Mouse (Mus musculus) 3134 (cell line): ENCODE results near the gene Trem2.

Experiments
- DNase-seq: peaks from one replicate; pipeline ENCODE4 v3.0.0-alpha.2; 2011; ENCODE audit warnings: low spot score; ENCODE audit not compliant: insufficient read length; ENCODE audit errors: extremely low read depth

Gene Trem2

GRCm38 (mm10) chr17:48402751-48403150 is 56.5 kb downstream of the Trem2 start:
- no peak for DNase-seq
